Mouse (Mus musculus): ENCODE measurements around the gene Lemd2. TPM values are rescaled to one million over a fixed set of nuclear protein-coding genes. Genes with fewer than 3 reads are reported as not detected.

The Lemd2 gene
- polyA plus RNA-seq, 1 experiment from 2014 or later = 30.0 TPM

DNA sequence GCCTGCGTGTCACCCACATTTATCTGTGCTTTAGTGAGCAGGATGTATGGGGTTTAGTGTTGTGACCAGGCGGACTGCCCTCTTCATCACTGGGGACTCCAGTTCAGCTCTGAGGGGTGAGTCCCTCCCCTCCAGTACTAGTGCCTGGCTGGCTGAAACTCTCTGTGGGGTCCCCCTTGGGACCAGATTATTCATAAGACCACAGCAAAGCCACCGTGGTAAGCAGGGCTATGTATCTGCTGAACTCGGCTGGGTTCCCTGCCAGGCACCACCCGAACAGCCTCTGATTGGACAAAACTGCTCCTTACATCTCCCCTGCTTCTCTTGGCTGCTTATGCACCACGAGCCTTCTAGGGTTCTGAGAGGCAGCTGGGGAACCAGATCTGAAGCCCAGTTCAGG, 14.6 kb upstream of the Lemd2 start:
- Histone ChIP-seq H3K4me3 (no peak overlapping the region), H3K27ac (peak overlapping the region; percentile 41; the same call in 1 of the 2 replicates), H3K4me1 (replicated peaks) (peaks cover 36% of the 10 kb centered on the region), H3K36me3 (no peaks in the 10 kb centered on the region), H3K27me3 (ENCODE audit: insufficient read depth, poor library complexity, severe bottlenecking) (0 out of 2 replicates have a peak, but pooled peaks cover 5% of the 10 kb centered on the region), H3K9me3 (0 out of 2 replicates have a peak, but pooled peaks cover 5% of the 10 kb centered on the region)
- no peak for DNase-seq (ENCODE audit: low spot score)
- WGBS = 57% methylated on average over 6 of the region's 6 CpGs

DNA sequence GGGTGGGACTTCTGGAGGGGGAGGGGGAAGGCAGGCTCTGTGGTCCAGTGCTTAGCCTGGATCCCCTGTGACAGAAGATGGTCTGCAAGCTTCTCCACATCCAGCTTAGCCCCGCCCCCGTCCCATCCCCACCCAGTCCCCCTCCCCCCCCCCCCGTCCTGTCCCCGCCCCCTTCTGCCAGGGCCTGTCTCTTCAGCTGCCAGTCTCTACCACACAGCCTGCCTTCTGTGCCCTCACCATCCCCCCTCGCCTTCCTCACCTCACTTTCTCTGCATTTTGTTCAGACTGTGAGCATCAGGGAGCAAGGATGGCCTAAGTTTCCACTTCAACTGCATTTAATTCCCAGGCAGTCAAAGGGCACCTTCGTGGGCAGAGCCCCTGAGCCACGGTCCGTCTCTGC, 14.1 kb upstream of the Lemd2 start:
- Histone ChIP-seq H3K27me3 (ENCODE audit: insufficient read depth, poor library complexity, severe bottlenecking) (0 out of 2 replicates have a peak, but pooled peaks cover 5% of the 10 kb centered on the region), H3K4me3 (no peak overlapping the region), H3K27ac (0 out of 2 replicates have a peak overlapping the region, but pooled peaks have one; percentile 20), H3K36me3 (no peaks in the 10 kb centered on the region), H3K4me1 (replicated peaks) (peaks cover 41% of the 10 kb centered on the region), H3K9me3 (0 out of 2 replicates have a peak, but pooled peaks cover 5% of the 10 kb centered on the region)
- DNase-seq (ENCODE audit: low spot score) = no peak
- WGBS = 51% methylated on average over 8 of the region's 8 CpGs

DNA sequence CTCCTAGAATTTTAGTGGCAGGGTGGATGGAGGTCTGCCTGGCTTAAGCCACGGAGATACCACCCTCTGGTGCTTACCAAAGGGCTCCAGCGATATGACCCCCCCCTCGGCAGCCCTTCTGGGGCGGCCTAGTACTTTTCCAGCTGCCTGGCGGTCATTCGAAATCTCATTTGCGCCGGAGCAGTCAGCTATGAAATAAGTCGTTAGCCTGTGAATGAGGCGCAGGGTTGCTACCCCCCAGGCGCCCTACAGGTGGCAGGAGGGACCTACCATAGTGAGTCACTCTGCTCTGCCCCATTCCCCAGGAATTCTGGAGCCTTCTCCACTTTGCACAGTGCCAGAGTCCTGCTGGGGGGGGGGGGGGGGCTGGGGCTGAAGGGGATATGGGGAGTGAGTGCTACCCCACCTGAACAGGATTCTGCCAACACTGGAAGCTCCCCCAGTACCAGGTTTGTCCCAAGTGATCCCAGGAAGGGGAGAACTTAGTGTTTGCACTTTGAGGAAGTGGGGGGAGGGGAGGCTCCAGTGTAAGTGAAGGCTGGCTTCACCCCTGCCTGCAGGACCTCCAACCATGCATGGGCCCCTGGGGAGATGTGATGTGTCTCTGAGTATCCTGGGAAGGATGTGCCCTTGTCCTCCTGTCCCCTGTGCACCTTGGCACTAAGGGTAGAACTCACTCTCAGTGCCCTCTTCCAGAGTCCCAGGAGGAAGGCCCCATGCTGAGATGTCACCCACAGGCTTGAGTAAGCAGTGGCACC, 8.7 kb upstream of the Lemd2 start:
- Histone ChIP-seq H3K9me3 (0 out of 2 replicates have a peak, but pooled peaks cover 5% of the 10 kb centered on the region), H3K36me3 (no peaks in the 10 kb centered on the region), H3K4me3 (peak overlapping the region; percentile 16; the same call in 1 of the 2 replicates), H3K4me1 (replicated peaks) (peaks cover 56% of the 10 kb centered on the region), H3K27me3 (ENCODE audit: insufficient read depth, poor library complexity, severe bottlenecking) (peaks cover 12% of the 10 kb centered on the region; the same call in 1 of the 2 replicates), H3K27ac (peak overlapping the region; percentile 68; the same call in 1 of the 2 replicates)
- WGBS = 3% methylated on average over 11 of the region's 11 CpGs
- peak; percentile 67 for DNase-seq (ENCODE audit: low spot score)

DNA sequence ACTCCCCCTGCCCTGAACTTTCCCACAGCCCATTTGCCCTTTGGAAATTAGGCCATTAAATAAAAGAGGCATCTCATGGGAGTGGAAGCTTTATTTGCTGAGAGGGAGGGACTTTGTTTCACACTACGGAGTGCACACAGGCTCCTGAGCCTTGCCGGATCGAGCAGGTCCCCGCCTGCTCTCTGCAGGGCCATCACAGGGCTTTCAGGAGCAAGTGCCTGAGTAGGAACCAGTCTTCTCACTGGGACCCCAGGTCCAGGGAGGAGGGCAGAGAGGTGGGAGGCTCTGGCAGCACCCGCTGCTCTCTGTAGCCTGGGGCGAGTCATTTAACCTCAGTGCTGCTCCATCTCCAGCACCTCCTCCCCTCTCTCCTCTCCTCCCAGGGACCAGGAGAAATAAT, 7.7 kb upstream of the Lemd2 start:
- Histone ChIP-seq H3K9me3 (0 out of 2 replicates have a peak, but pooled peaks cover 5% of the 10 kb centered on the region), H3K36me3 (no peaks in the 10 kb centered on the region), H3K4me1 (replicated peaks) (peaks cover 52% of the 10 kb centered on the region), H3K4me3 (no peak overlapping the region), H3K27ac (peak overlapping the region; percentile 68), H3K27me3 (ENCODE audit: insufficient read depth, poor library complexity, severe bottlenecking) (peaks cover 7% of the 10 kb centered on the region)
- WGBS = 32% methylated on average over 6 of the region's 6 CpGs
- no peak for DNase-seq (ENCODE audit: low spot score)

DNA sequence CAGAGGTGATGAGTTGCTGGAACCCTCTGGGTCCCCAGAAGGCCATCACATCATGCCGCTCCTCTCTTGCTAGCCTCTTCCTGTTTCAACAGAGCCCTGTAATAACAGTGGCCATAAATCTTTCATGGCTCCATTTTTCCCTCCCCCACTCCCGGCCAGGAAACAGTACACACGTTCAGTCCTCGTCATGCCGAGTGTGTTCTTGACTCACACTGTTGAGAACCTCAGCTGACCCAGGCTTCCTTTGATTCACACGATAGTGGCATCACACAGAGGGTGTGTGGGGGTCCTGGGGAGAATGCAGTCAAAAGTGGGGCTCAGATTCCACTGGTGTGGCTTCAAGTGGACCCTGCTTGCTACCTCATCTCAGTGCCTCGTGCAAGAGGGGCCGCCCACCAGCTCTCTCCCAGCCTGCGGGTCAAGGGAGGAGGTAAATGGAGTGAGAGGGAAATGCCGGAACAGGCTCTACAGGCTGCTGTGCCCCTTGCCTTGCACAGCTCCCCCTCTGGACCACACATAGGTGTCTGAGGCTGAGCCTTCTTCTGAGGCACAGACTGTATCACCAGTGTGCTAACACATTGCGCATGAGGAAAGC, 2.9 kb upstream of the Lemd2 start:
- H3K27me3 ChIP-seq (ENCODE audit: insufficient read depth, poor library complexity, severe bottlenecking) = peaks cover 10% of the 10 kb centered on the region
- WGBS = 75% methylated on average over 11 of the region's 11 CpGs
- no peak overlapping the region for H3K4me3 ChIP-seq
- H3K4me1 ChIP-seq (replicated peaks) = peaks cover 62% of the 10 kb centered on the region
- no peaks in the 10 kb centered on the region for H3K9me3 ChIP-seq
- H3K36me3 ChIP-seq = peaks cover 4% of the 10 kb centered on the region
- no peak for DNase-seq (ENCODE audit: low spot score)
- H3K27ac ChIP-seq = no peak overlapping the region

GRCm38 (mm10) chr17:27203358-27204074, 753 bp downstream of the Lemd2 start:
- H3K4me3 ChIP-seq = peak overlapping the region; percentile 93
- peaks cover 41% of the 10 kb centered on the region for H3K36me3 ChIP-seq
- peaks cover 43% of the 10 kb centered on the region for H3K4me1 ChIP-seq (replicated peaks)
- no peaks in the 10 kb centered on the region for H3K9me3 ChIP-seq
- peaks cover 4% of the 10 kb centered on the region; the same call in 1 of the 2 replicates for H3K27me3 ChIP-seq (ENCODE audit: insufficient read depth, poor library complexity, severe bottlenecking)
- peak overlapping the region; percentile 97 for H3K27ac ChIP-seq
- peak; percentile 66 for DNase-seq (ENCODE audit: low spot score)
- under 1% methylated on average over 74 of the region's 74 CpGs for WGBS

DNA sequence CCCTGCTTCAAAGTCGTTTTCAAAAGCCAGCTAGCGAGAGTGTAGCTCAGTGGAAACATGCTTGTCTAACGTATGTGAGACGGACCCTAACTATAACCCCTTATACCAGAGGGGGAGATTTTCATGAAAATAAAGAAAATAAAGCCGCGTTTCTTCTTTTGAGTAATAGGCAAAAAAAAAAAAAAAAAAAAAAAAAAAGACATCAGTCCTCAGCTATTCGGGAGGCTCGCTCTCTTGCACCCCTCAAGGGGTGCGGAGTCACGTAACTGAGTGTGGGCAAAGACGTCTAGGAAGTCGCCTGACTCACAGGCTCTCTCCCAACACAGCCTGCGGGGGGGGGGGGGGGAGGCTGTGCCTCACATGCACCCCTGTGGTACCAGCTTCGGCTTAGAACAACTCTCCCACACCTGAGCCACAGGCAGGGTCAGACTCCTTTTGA, 1.3 kb downstream of the Lemd2 start:
- DNase-seq (ENCODE audit: low spot score) = no peak
- Histone ChIP-seq H3K36me3 (peaks cover 46% of the 10 kb centered on the region), H3K4me3 (peak overlapping the region; percentile 93), H3K27me3 (ENCODE audit: insufficient read depth, poor library complexity, severe bottlenecking) (peaks cover 4% of the 10 kb centered on the region; the same call in 1 of the 2 replicates), H3K9me3 (no peaks in the 10 kb centered on the region), H3K4me1 (replicated peaks) (peaks cover 43% of the 10 kb centered on the region), H3K27ac (peak overlapping the region; percentile 97)
- 49% methylated on average over 14 of the region's 14 CpGs for WGBS

DNA sequence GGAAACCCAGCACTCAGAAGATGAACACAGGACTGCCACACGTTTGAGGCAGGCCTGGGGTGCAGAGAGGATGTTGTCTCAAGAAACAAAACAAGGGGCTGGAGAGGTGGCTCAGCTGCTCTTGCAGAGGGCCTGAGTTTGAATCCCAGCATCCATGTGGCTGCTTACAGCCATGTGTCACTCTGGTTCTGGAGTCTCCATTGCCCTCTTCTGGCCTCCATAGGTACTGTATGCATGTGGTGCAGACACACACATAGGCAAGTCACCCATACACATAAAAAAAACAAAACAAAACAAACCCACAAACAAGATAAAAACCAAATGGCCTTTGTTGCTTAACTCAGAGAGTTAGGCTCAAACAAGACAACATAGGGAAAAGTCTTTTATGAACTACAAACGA, 2.3 kb downstream of the Lemd2 start:
- no peak for DNase-seq (ENCODE audit: low spot score)
- no peak overlapping the region for H3K27ac ChIP-seq
- no peak overlapping the region for H3K4me3 ChIP-seq
- H3K36me3 ChIP-seq = peaks cover 56% of the 10 kb centered on the region
- H3K9me3 ChIP-seq = no peaks in the 10 kb centered on the region
- H3K4me1 ChIP-seq (replicated peaks) = peaks cover 38% of the 10 kb centered on the region
- WGBS = 88% methylated on average over 2 of the region's 2 CpGs
- peaks cover 4% of the 10 kb centered on the region; the same call in 1 of the 2 replicates for H3K27me3 ChIP-seq (ENCODE audit: insufficient read depth, poor library complexity, severe bottlenecking)

DNA sequence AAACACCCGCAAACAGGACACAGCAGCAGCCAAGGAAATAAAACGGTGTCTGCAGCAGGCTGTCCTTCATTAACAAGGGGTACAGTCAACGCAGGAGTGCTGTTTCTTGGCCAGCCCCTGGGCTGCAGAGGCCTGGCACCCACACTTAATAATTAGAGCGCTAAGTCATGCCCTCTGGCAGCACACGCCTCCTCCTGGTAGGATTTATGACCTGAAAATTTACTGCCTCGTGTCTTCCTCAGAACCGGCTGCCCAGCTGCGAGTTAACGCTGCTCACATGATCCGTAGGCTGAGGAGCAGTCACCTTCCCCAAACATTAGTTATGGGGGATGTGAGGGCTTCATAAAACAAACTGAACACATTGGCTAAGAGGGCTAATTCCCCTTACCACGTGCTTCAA, 3.5 kb downstream of the Lemd2 start:
- no peak overlapping the region for H3K27ac ChIP-seq
- H3K4me3 ChIP-seq = no peak overlapping the region
- peaks cover 68% of the 10 kb centered on the region for H3K36me3 ChIP-seq
- H3K27me3 ChIP-seq (ENCODE audit: insufficient read depth, poor library complexity, severe bottlenecking) = no peaks in the 10 kb centered on the region
- DNase-seq (ENCODE audit: low spot score) = no peak
- peaks cover 29% of the 10 kb centered on the region for H3K4me1 ChIP-seq (replicated peaks)
- no peaks in the 10 kb centered on the region for H3K9me3 ChIP-seq
- 89% methylated on average over 11 of the region's 11 CpGs for WGBS

DNA sequence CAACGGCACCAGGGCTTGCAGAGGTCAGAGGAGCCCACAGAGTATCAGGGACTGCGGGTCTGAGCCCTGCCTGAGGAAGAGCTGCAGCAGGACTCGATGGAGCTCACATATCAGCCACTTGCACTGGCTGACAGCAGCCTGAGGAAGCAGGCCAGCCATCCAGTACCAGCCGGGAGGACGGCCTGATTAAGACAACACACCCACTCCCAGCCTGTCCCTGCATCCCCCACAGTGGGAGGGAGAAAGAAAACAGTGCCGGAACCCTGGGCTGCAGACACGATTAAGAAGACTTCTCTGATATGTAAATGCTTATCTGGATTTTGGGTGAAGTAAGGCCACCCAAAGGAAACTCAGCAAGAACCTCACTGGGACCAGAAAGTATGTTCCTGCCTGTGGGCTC, 4.4 kb downstream of the Lemd2 start:
- peaks cover 77% of the 10 kb centered on the region for H3K36me3 ChIP-seq

GRCm38 (mm10) chr17:27199205-27199604, 5.1 kb downstream of the Lemd2 start:
- no peaks in the 10 kb centered on the region for H3K27me3 ChIP-seq (ENCODE audit: insufficient read depth, poor library complexity, severe bottlenecking)
- H3K9me3 ChIP-seq = no peaks in the 10 kb centered on the region
- H3K4me1 ChIP-seq (replicated peaks) = peaks cover 29% of the 10 kb centered on the region
- DNase-seq (ENCODE audit: low spot score) = no peak
- peaks cover 84% of the 10 kb centered on the region for H3K36me3 ChIP-seq
- no peak overlapping the region for H3K4me3 ChIP-seq
- WGBS = 96% methylated on average over 9 of the region's 9 CpGs
- H3K27ac ChIP-seq = no peak overlapping the region

More for the DNA sequence above, 4.4 kb downstream of the Lemd2 start:
- DNase-seq (ENCODE audit: low spot score) = no peak
- no peaks in the 10 kb centered on the region for H3K27me3 ChIP-seq (ENCODE audit: insufficient read depth, poor library complexity, severe bottlenecking)
- H3K9me3 ChIP-seq = no peaks in the 10 kb centered on the region
- H3K4me3 ChIP-seq = no peak overlapping the region
- no peak overlapping the region for H3K27ac ChIP-seq
- 79% methylated on average over 7 of the region's 7 CpGs for WGBS
- H3K4me1 ChIP-seq (replicated peaks) = peaks cover 29% of the 10 kb centered on the region

DNA sequence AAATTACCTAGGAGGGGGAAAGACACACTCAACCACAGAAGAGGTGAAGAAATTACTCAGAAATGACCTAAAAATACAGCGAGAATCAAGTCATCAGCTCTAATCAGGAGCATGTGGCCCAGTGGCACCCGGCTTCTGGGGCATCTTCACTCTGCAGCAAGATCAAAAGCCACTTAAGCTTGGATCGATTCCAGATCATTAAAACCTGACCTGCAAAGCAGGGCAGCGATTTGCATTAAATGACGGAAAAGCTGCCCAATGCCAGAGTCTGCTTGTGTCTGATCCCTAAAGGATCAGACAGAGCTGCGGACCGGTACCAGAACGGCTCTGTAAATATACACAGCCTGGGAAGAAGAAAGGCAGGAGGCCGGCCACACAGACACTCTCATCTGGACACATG, 8.1 kb downstream of the Lemd2 start:
- no peak for DNase-seq (ENCODE audit: low spot score)
- H3K4me1 ChIP-seq (replicated peaks) = peaks cover 17% of the 10 kb centered on the region
- 80% methylated on average over 9 of the region's 9 CpGs for WGBS
- 0 out of 2 replicates have a peak overlapping the region, but pooled peaks have one; percentile 1 for H3K27ac ChIP-seq
- H3K9me3 ChIP-seq = no peaks in the 10 kb centered on the region
- H3K4me3 ChIP-seq = no peak overlapping the region
- no peaks in the 10 kb centered on the region for H3K27me3 ChIP-seq (ENCODE audit: insufficient read depth, poor library complexity, severe bottlenecking)
- H3K36me3 ChIP-seq = peaks cover 100% of the 10 kb centered on the region

Data from hindbrain, embryonic 10.5 days (tissue).